Mouse (Mus musculus) liver, embryonic 15.5 days (tissue): Measurements from ENCODE around the gene Zc3hav1l. TPM values are rescaled to one million over a fixed set of nuclear protein-coding genes. Genes with fewer than 3 reads are reported as not detected.

Experiments
- ATAC-seq: fragments of 200-750 bp; cut with Nextera tagmentation; 2 replicates; pipeline ENCODE4 v1.8.0; 2017; ENCODE audit warnings: moderate number of reproducible peaks, mild to moderate bottlenecking, moderate library complexity; ENCODE audit not compliant: insufficient read depth
- H3K27ac ChIP-seq: fragments of 300-500 bp; sonication (generic); replicated peaks from 2 replicates; pipeline ENCODE4 v1.5.1; 2015; ENCODE audit warnings: mild to moderate bottlenecking, inconsistent platforms
- H3K27me3 ChIP-seq: fragments of 300-500 bp; sonication (generic); 2 replicates; pipeline ENCODE4 v1.6.1; 2015; ENCODE audit warnings: mild to moderate bottlenecking, inconsistent platforms
- H3K36me3 ChIP-seq: fragments of 300-500 bp; sonication (generic); replicated peaks from 2 replicates; pipeline ENCODE4 v1.6.1; 2015; ENCODE audit warnings: moderate library complexity, mild to moderate bottlenecking, inconsistent platforms
- H3K4me1 ChIP-seq: fragments of 300-500 bp; sonication (generic); replicated peaks from 2 replicates; pipeline ENCODE4 v1.6.1; 2015; ENCODE audit warnings: inconsistent platforms
- H3K4me2 ChIP-seq: fragments of 300-500 bp; sonication (generic); 2 replicates; pipeline ENCODE4 v1.6.1; 2015; ENCODE audit warnings: moderate library complexity, mild to moderate bottlenecking, inconsistent platforms
- H3K4me3 ChIP-seq: fragments of 300-500 bp; sonication (generic); replicated peaks from 2 replicates; pipeline ENCODE4 v1.5.1; 2015; ENCODE audit warnings: mild to moderate bottlenecking, inconsistent platforms
- H3K9ac ChIP-seq: fragments of 300-500 bp; sonication (generic); 2 replicates; pipeline ENCODE4 v1.6.1; 2015; ENCODE audit warnings: moderate library complexity, mild to moderate bottlenecking, inconsistent platforms
- H3K9me3 ChIP-seq: fragments of 300-500 bp; sonication (generic); replicated peaks from 2 replicates; pipeline ENCODE4 v1.6.1; 2016; ENCODE audit warnings: inconsistent platforms
- WGBS: fragments of 180-500 bp; shearing (Covaris S2); methylation state at CpG from one replicate; pipeline ENCODE4 v1.1.7; 2015; ENCODE audit warnings: mixed read lengths; ENCODE audit not compliant: insufficient replicate concordance; 5-methylcytosine and 5-hydroxymethylcytosine counted together
- polyA plus RNA-seq: library from polyadenylated mRNA; unstranded; fragments of >200 nt; fragmentation: Nextera tagmentation; extraction: Ambion mirVana; gene quantifications from 2 replicates; pipeline ENCODE4 v1.2.1, GENCODE M21; 2015

Zc3hav1l gene
- polyA plus RNA-seq, 1 experiment from 2014 or later = 1.4 TPM

GRCm38 (mm10) chr6:38247362-38247761, 51.7 kb downstream of the Zc3hav1l start:
- Histone ChIP-seq H3K4me1 (no peaks in the 10 kb centered on the region), H3K27ac (no peak overlapping the region), H3K27me3 (peaks cover 12% of the 10 kb centered on the region), H3K9ac (no peak overlapping the region), H3K4me3 (no peak overlapping the region), H3K36me3 (no peaks in the 10 kb centered on the region), H3K9me3 (no peaks in the 10 kb centered on the region), H3K4me2 (no peak overlapping the region)
- no peak for ATAC-seq
- 46% methylated on average over 4 of the region's 4 CpGs for WGBS

GRCm38 (mm10) chr6:38244806-38245205, 54.3 kb downstream of the Zc3hav1l start:
- H3K27ac ChIP-seq = no peak overlapping the region
- no peak overlapping the region for H3K9ac ChIP-seq
- no peaks in the 10 kb centered on the region for H3K36me3 ChIP-seq
- ATAC-seq = no peak
- no peak overlapping the region for H3K4me3 ChIP-seq
- no peaks in the 10 kb centered on the region for H3K9me3 ChIP-seq
- 62% methylated on average over 3 of the region's 3 CpGs for WGBS
- H3K4me1 ChIP-seq = no peaks in the 10 kb centered on the region
- no peaks in the 10 kb centered on the region for H3K27me3 ChIP-seq
- H3K4me2 ChIP-seq = no peak overlapping the region

- Histone ChIP-seq H3K4me2 (no peak overlapping the region), H3K36me3 (no peaks in the 10 kb centered on the region), H3K27ac (no peak overlapping the region), H3K9ac (no peak overlapping the region), H3K4me3 (no peak overlapping the region), H3K4me1 (no peaks in the 10 kb centered on the region), H3K9me3 (no peaks in the 10 kb centered on the region), H3K27me3 (no peaks in the 10 kb centered on the region)
- no peak for ATAC-seq
- 37% methylated on average over 3 of the region's 3 CpGs for WGBS
Measured at GRCm38 (mm10) chr6:38244167-38244566, 54.9 kb downstream of the Zc3hav1l start.

- H3K27ac ChIP-seq = no peak overlapping the region
Measured at GRCm38 (mm10) chr6:38242833-38243232, 56.2 kb downstream of the Zc3hav1l start.

GRCm38 (mm10) chr6:38242295-38242830, 56.7 kb downstream of the Zc3hav1l start:
- Histone ChIP-seq H3K27me3 (no peaks in the 10 kb centered on the region), H3K36me3 (no peaks in the 10 kb centered on the region), H3K4me1 (no peaks in the 10 kb centered on the region), H3K27ac (no peak overlapping the region), H3K9ac (no peak overlapping the region), H3K4me3 (no peak overlapping the region), H3K9me3 (no peaks in the 10 kb centered on the region), H3K4me2 (no peak overlapping the region)
- no peak for ATAC-seq
- WGBS = 65% methylated on average over 8 of the region's 8 CpGs

More at GRCm38 (mm10) chr6:38242833-38243232, 56.2 kb downstream of the Zc3hav1l start:
- no peaks in the 10 kb centered on the region for H3K9me3 ChIP-seq
- H3K4me2 ChIP-seq = no peak overlapping the region
- WGBS = 64% methylated on average over 5 of the region's 5 CpGs
- no peak overlapping the region for H3K4me3 ChIP-seq
- ATAC-seq = no peak
- no peaks in the 10 kb centered on the region for H3K27me3 ChIP-seq
- H3K36me3 ChIP-seq = no peaks in the 10 kb centered on the region
- no peak overlapping the region for H3K9ac ChIP-seq
- H3K4me1 ChIP-seq = no peaks in the 10 kb centered on the region

GRCm38 (mm10) chr6:38241508-38241907, 57.6 kb downstream of the Zc3hav1l start:
- 38% methylated on average over 4 of the region's 4 CpGs for WGBS
- Histone ChIP-seq H3K27me3 (no peaks in the 10 kb centered on the region), H3K4me1 (no peaks in the 10 kb centered on the region)

GRCm38 (mm10) chr6:38240618-38241017, 58.4 kb downstream of the Zc3hav1l start:
- no peaks in the 10 kb centered on the region for H3K27me3 ChIP-seq

More at GRCm38 (mm10) chr6:38241508-38241907, 57.6 kb downstream of the Zc3hav1l start:
- H3K9me3 ChIP-seq = no peaks in the 10 kb centered on the region
- no peaks in the 10 kb centered on the region for H3K36me3 ChIP-seq
- no peak overlapping the region for H3K4me2 ChIP-seq
- H3K27ac ChIP-seq = no peak overlapping the region
- ATAC-seq = no peak
- no peak overlapping the region for H3K9ac ChIP-seq
- no peak overlapping the region for H3K4me3 ChIP-seq

GRCm38 (mm10) chr6:38238382-38238781, 60.7 kb downstream of the Zc3hav1l start:
- no peaks in the 10 kb centered on the region for H3K4me1 ChIP-seq
- no peak for ATAC-seq
- no peak overlapping the region for H3K4me3 ChIP-seq
- no peak overlapping the region for H3K4me2 ChIP-seq
- WGBS = 63% methylated on average over 4 of the region's 4 CpGs
- H3K9ac ChIP-seq = no peak overlapping the region
- H3K9me3 ChIP-seq = no peaks in the 10 kb centered on the region
- no peak overlapping the region for H3K27ac ChIP-seq
- no peaks in the 10 kb centered on the region for H3K27me3 ChIP-seq
- H3K36me3 ChIP-seq = no peaks in the 10 kb centered on the region

More at GRCm38 (mm10) chr6:38240618-38241017, 58.4 kb downstream of the Zc3hav1l start:
- no peak overlapping the region for H3K9ac ChIP-seq
- no peaks in the 10 kb centered on the region for H3K36me3 ChIP-seq
- no peak overlapping the region for H3K4me3 ChIP-seq
- 70% methylated on average over 5 of the region's 5 CpGs for WGBS
- H3K4me1 ChIP-seq = no peaks in the 10 kb centered on the region
- no peak overlapping the region for H3K27ac ChIP-seq
- H3K9me3 ChIP-seq = no peaks in the 10 kb centered on the region
- no peak for ATAC-seq
- no peak overlapping the region for H3K4me2 ChIP-seq

Other genes with a start within 250 kb of the Zc3hav1l start
- not detected in 2 replicates for gene Tmem213, start 190.0 kb downstream of the Zc3hav1l start, polyA plus RNA-seq
- 0.21 and 0.22 TPM in 2 replicates for gene Atp6v0a4, start 174.7 kb downstream of the Zc3hav1l start, polyA plus RNA-seq
- 0.21 and 0.22 TPM in 2 replicates for gene D630045J12Rik, start 45.2 kb downstream of the Zc3hav1l start, polyA plus RNA-seq
- 23.4 and 23.6 TPM in 2 replicates for gene Zc3hav1, start 55.3 kb upstream of the Zc3hav1l start, polyA plus RNA-seq
- 0.23 and 0.30 TPM in 2 replicates for gene Ttc26, start 82.2 kb upstream of the Zc3hav1l start, polyA plus RNA-seq
- 4.1 and 5.1 TPM in 2 replicates for gene Ubn2, start 134.7 kb upstream of the Zc3hav1l start, polyA plus RNA-seq
- 65.8 and 76.7 TPM in 2 replicates for gene Fmc1, start 234.2 kb upstream of the Zc3hav1l start, polyA plus RNA-seq